ENCODE assay signal across 10 mouse cellular contexts in genomic region chr11:56040917-56041316, GRCm38 (mm10). TPM values are rescaled to one million over a fixed set of nuclear protein-coding genes. Genes with fewer than 3 reads are reported as not detected.
DNase-seq lines count a peak whose midpoint lies in the region; ATAC-seq lines count a peak whose summit lies in the region.
"Had no signal": no experiment of that assay in that cellular context is flagged by ENCODE, and none has a peak within 500 bp of the region (broad histone marks: within the 10 kb centered on the region; RNA-seq: fewer than 3 reads in every experiment).

Nmur2 (minus strand) TSS chr11:56041010.

- no peaks in the 10 kb centered on the region for H3K27me3 ChIP-seq in kidney, embryonic 14.5 days (ENCODE audit: control insufficient read depth, insufficient read depth, low read length)
- H3K27me3 ChIP-seq in hindbrain, embryonic 12.5 days: no peaks in the 10 kb centered on the region
- H3K27me3 ChIP-seq in neural tube, embryonic 13.5 days: no peaks in the 10 kb centered on the region

- no peak within 1 kb of the TSS for H3K9ac ChIP-seq in kidney, embryonic 14.5 days (ENCODE audit: low read depth, low read length)
- H3K9ac ChIP-seq in hindbrain, embryonic 12.5 days: no peak within 1 kb of the TSS
- no peak within 1 kb of the TSS for H3K9ac ChIP-seq in neural tube, embryonic 13.5 days

- no peak for DNase-seq in kidney, postnatal 25 days
- peak; percentile 63 for DNase-seq in embryo, embryonic 10 days (ENCODE audit: low spot score)
- no peak for DNase-seq in adrenal gland, postnatal 36 days
- no peak for DNase-seq in right cerebral cortex, postnatal 14 days
- DNase-seq in cerebellum, adult 18-20 months: no peak
- DNase-seq: gastrocnemius, postnatal 25 days; lung, postnatal 14 days had no signal

- no peaks in the 10 kb centered on the region for H3K4me1 ChIP-seq in kidney, embryonic 14.5 days (ENCODE audit: control insufficient read depth, insufficient read depth, low read length)
- H3K4me1 ChIP-seq in hindbrain, embryonic 12.5 days: peaks cover 7% of the 10 kb centered on the region
- peaks cover 6% of the 10 kb centered on the region; the same call in 1 of the 2 replicates for H3K4me1 ChIP-seq in neural tube, embryonic 13.5 days (replicated peaks)

- no peaks in the 10 kb centered on the region for H3K9me3 ChIP-seq in kidney, embryonic 14.5 days (ENCODE audit: control insufficient read depth, low read length)
- H3K9me3 ChIP-seq in hindbrain, embryonic 12.5 days (replicated peaks): no peaks in the 10 kb centered on the region
- no peaks in the 10 kb centered on the region for H3K9me3 ChIP-seq in neural tube, embryonic 13.5 days

- no peak within 1 kb of the TSS for H3K4me2 ChIP-seq in kidney, embryonic 14.5 days (replicated peaks; ENCODE audit: low read depth, low read length)
- H3K4me2 ChIP-seq in hindbrain, embryonic 12.5 days (replicated peaks): no peak within 1 kb of the TSS
- H3K4me2 ChIP-seq in neural tube, embryonic 13.5 days: peak within 1 kb of the TSS; percentile 9; the same call in 1 of the 2 replicates

- no peak within 1 kb of the TSS for H3K27ac ChIP-seq in kidney, embryonic 14.5 days (ENCODE audit: low read depth, low read length)
- H3K27ac ChIP-seq in hindbrain, embryonic 12.5 days: no peak within 1 kb of the TSS
- no peak within 1 kb of the TSS for H3K27ac ChIP-seq in neural tube, embryonic 13.5 days (replicated peaks)

- ATAC-seq in kidney, embryonic 14.5 days (ENCODE audit: low FRiP score, low TSS enrichment): peak; percentile 66; the same call in 1 of the 2 replicates
- ATAC-seq in hindbrain, embryonic 12.5 days (ENCODE audit: low FRiP score): 0 out of 2 replicates have a peak, but pooled peaks have one; percentile 40
- ATAC-seq in neural tube, embryonic 13.5 days (ENCODE audit: low read depth): no peak

- H3K4me3 ChIP-seq in kidney, embryonic 14.5 days (ENCODE audit: low read length): no peak within 1 kb of the TSS
- H3K4me3 ChIP-seq in hindbrain, embryonic 12.5 days: no peak within 1 kb of the TSS
- H3K4me3 ChIP-seq in neural tube, embryonic 13.5 days: no peak within 1 kb of the TSS

- no peaks in the 10 kb centered on the region for H3K36me3 ChIP-seq in kidney, embryonic 14.5 days (ENCODE audit: control insufficient read depth, insufficient read depth, low read length)
- no peaks in the 10 kb centered on the region for H3K36me3 ChIP-seq in hindbrain, embryonic 12.5 days
- H3K36me3 ChIP-seq in neural tube, embryonic 13.5 days: no peaks in the 10 kb centered on the region

- WGBS in kidney, embryonic 14.5 days: 4% methylated on average over 6 of the region's 6 CpGs
- 3% methylated on average over 6 of the region's 6 CpGs for WGBS in hindbrain, embryonic 12.5 days
- WGBS in neural tube, embryonic 13.5 days: 3% methylated on average over 6 of the region's 6 CpGs

RNA-seq across cellular contexts. Expression of gene Nmur2, which starts in this region (rescaled TPM):
- not detected in 2 replicates for polyA plus RNA-seq in kidney, embryonic 14.5 days (2014; fragmentation: Nextera tagmentation; extraction: Ambion mirVana)
- polyA plus RNA-seq in hindbrain, embryonic 12.5 days (2016; fragmentation: Nextera tagmentation; extraction: Ambion mirVana): 0.10 TPM in 1 of 2 replicates, not detected in the other
- 0.20 TPM in 1 of 2 replicates, not detected in the other for polyA plus RNA-seq in neural tube, embryonic 13.5 days (2015; fragmentation: Nextera tagmentation; extraction: Ambion mirVana)
- total RNA-seq in adrenal gland, postnatal 36 days (2021): not detected
- total RNA-seq: gastrocnemius, postnatal 25 days had no signal

Comparison
In these comparisons a context has a peak if more than half of its experiments do, and no peak if none do; other contexts are left out.
1. Peak in ATAC-seq in kidney, embryonic 14.5 days; RNA of the gene not detected or under 1 TPM.
2. Peak in ATAC-seq in hindbrain, embryonic 12.5 days; RNA of the gene not detected or under 1 TPM.